Mouse (Mus musculus) limb, embryonic 11.5 days (tissue): Measurements from ENCODE around the gene Eml6. TPM values are rescaled to one million over a fixed set of nuclear protein-coding genes. Genes with fewer than 3 reads are reported as not detected.

Experiments used
- ATAC-seq: fragments of 200-750 bp; cut with Nextera tagmentation; 2 replicates; pipeline ENCODE4 v1.8.0; 2017; ENCODE audit warnings: low read depth; ENCODE audit not compliant: insufficient number of reproducible peaks, low FRiP score, low TSS enrichment
- DNase-seq: peaks from one replicate; pipeline ENCODE4 v3.0.0-alpha.2; 2015; ENCODE audit warnings: low spot score
- H3K27ac ChIP-seq: fragments of 300-500 bp; sonication (generic); replicated peaks from 2 replicates; pipeline ENCODE4 v1.5.1; 2014; ENCODE audit warnings: low read depth, mild to moderate bottlenecking, low read length
- H3K27me3 ChIP-seq: fragments of 300-500 bp; sonication (generic); 2 replicates; pipeline ENCODE4 v1.6.1; 2014; ENCODE audit warnings: mild to moderate bottlenecking, low read length, mixed read lengths; ENCODE audit not compliant: control insufficient read depth, insufficient read depth
- H3K36me3 ChIP-seq: fragments of 300-500 bp; sonication (generic); 2 replicates; pipeline ENCODE4 v1.6.1; 2014; ENCODE audit warnings: mild to moderate bottlenecking, low read length, moderate library complexity, mixed read lengths; ENCODE audit not compliant: control insufficient read depth, insufficient read depth
- H3K4me1 ChIP-seq: fragments of 300-500 bp; sonication (generic); 2 replicates; pipeline ENCODE4 v1.6.1; 2014; ENCODE audit warnings: low read length, mixed read lengths; ENCODE audit not compliant: control insufficient read depth, insufficient read depth
- H3K4me2 ChIP-seq: fragments of 300-500 bp; sonication (generic); 2 replicates; pipeline ENCODE4 v1.6.1; 2014; ENCODE audit warnings: low read depth, mild to moderate bottlenecking, moderate library complexity; ENCODE audit not compliant: severe bottlenecking
- H3K4me3 ChIP-seq: fragments of 300-500 bp; sonication (generic); 2 replicates; pipeline ENCODE4 v1.5.1; 2014; ENCODE audit warnings: low read depth, low read length
- H3K9ac ChIP-seq: fragments of 300-500 bp; sonication (generic); 2 replicates; pipeline ENCODE4 v1.6.1; 2014; ENCODE audit warnings: mild to moderate bottlenecking, low read length
- H3K9me3 ChIP-seq: fragments of 300-500 bp; sonication (generic); 2 replicates; pipeline ENCODE4 v1.6.1; 2016; ENCODE audit warnings: low read length; ENCODE audit not compliant: control insufficient read depth
- WGBS: fragments of 180-500 bp; shearing (Covaris S2); extraction: QIAGEN DNeasy Blood & Tissue Kit; methylation state at CpG from one replicate; pipeline ENCODE4 v1.1.7; 2014; 5-methylcytosine and 5-hydroxymethylcytosine counted together
- polyA plus RNA-seq: library from polyadenylated mRNA; unstranded; fragments of >200 nt; fragmentation: Nextera tagmentation; extraction: Ambion mirVana; gene quantifications from 2 replicates; pipeline ENCODE4 v1.2.1, GENCODE M21; 2014

Gene Eml6
- polyA plus RNA-seq, 1 experiment from 2014 or later: 0.64 TPM

- H3K4me3 ChIP-seq: no peak overlapping the region
- no peaks in the 10 kb centered on the region for H3K9me3 ChIP-seq
- H3K9ac ChIP-seq: no peak overlapping the region
- no peak for ATAC-seq
- H3K27ac ChIP-seq: no peak overlapping the region
- H3K4me1 ChIP-seq: no peaks in the 10 kb centered on the region
- WGBS: 90% methylated on average over 2 of the region's 2 CpGs
- H3K36me3 ChIP-seq: no peaks in the 10 kb centered on the region
- H3K27me3 ChIP-seq: no peaks in the 10 kb centered on the region
- no peak overlapping the region for H3K4me2 ChIP-seq
- no peak for DNase-seq
These were observed 301.6 kb downstream of the Eml6 start for GRCm38 (mm10) chr11:29724213-29724612.

- H3K27ac ChIP-seq: no peak overlapping the region
- no peaks in the 10 kb centered on the region for H3K9me3 ChIP-seq
- H3K9ac ChIP-seq: no peak overlapping the region
- H3K27me3 ChIP-seq: no peaks in the 10 kb centered on the region
- 82% methylated on average over 1 of the region's 1 CpGs for WGBS
- DNase-seq (no peak), ATAC-seq (no peak)
- no peaks in the 10 kb centered on the region for H3K36me3 ChIP-seq
- no peak overlapping the region for H3K4me2 ChIP-seq
- peaks cover 3% of the 10 kb centered on the region; the same call in 1 of the 2 replicates for H3K4me1 ChIP-seq
- no peak overlapping the region for H3K4me3 ChIP-seq
These were observed 306.2 kb downstream of the Eml6 start for GRCm38 (mm10) chr11:29719597-29719996.

DNA sequence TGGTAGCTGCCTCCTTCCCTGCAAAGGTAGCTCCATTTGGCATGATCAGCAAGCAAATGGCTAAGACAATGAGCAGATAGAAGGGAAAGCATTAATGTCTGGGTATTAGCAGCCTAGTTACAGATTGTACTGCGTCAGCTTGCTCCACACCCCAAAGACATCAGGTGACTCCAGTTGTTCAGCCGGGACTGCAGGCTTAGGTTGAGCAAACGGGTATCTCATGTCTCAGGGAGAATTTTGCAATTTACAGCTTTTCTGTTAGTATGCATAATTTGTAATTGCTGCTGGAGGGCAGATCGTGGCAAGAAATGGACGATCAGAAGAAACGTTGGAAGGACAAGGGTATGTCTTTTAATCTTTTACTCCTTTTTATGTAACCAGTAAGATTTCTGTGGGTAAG lies 307.3 kb downstream of the Eml6 start:
- no peak for ATAC-seq
- Histone ChIP-seq H3K4me2 (no peak overlapping the region), H3K36me3 (no peaks in the 10 kb centered on the region), H3K4me3 (no peak overlapping the region), H3K27me3 (no peaks in the 10 kb centered on the region), H3K4me1 (peaks cover 3% of the 10 kb centered on the region; the same call in 1 of the 2 replicates), H3K9me3 (no peaks in the 10 kb centered on the region), H3K9ac (no peak overlapping the region), H3K27ac (no peak overlapping the region)
- WGBS: 76% methylated on average over 6 of the region's 6 CpGs
- no peak for DNase-seq

DNA sequence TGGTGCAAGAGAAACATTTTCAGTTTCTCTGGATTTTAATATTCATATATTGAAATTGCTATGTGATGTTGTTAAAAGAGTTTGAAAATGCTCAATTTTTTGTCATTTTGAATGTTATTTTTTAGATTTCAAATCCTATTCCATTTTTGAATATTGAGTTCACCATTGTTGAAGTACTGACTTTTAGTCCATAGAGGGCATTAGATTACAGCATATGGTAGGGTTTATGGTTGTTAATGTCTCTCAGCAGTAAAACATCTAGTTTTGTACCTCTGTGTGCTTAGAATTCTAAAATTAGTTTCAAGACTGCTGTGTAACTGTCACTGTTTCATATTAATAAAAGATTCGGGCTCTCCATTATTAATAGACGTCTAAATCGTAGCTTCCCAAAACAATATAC lies 310.3 kb downstream of the Eml6 start:
- DNase-seq (no peak), ATAC-seq (no peak)
- H3K36me3 ChIP-seq: no peaks in the 10 kb centered on the region
- no peak overlapping the region for H3K4me3 ChIP-seq
- WGBS: 92% methylated on average over 3 of the region's 3 CpGs
- H3K27ac ChIP-seq: no peak overlapping the region
- peaks cover 3% of the 10 kb centered on the region; the same call in 1 of the 2 replicates for H3K4me1 ChIP-seq
- no peak overlapping the region for H3K4me2 ChIP-seq
- no peaks in the 10 kb centered on the region for H3K27me3 ChIP-seq
- H3K9me3 ChIP-seq: no peaks in the 10 kb centered on the region
- H3K9ac ChIP-seq: no peak overlapping the region

DNA sequence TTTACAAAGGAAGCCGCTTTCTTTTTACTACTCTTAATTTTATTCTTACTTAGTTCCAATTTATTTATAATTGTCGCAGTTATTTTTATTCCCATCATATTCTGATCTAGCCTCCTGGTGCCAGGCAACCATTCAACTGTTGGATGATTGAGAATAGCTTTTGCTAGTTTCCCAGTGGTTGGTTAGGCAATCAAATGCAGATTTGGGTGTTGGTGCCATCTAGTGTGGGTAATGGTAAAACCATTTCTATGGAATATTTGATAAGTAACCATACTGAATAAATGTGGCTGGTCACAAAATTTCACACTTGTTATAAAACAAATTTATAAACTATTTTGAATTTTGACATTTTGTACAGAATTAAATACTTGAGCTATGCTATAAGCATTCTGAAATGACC lies 311.0 kb downstream of the Eml6 start:
- H3K36me3 ChIP-seq: no peaks in the 10 kb centered on the region
- no peak overlapping the region for H3K4me3 ChIP-seq
- no peak for ATAC-seq
- WGBS: 98% methylated on average over 2 of the region's 2 CpGs
- no peaks in the 10 kb centered on the region for H3K27me3 ChIP-seq
- H3K4me1 ChIP-seq: peaks cover 3% of the 10 kb centered on the region; the same call in 1 of the 2 replicates
- H3K9me3 ChIP-seq: no peaks in the 10 kb centered on the region
- DNase-seq: no peak
- no peak overlapping the region for H3K9ac ChIP-seq
- no peak overlapping the region for H3K27ac ChIP-seq
- H3K4me2 ChIP-seq: no peak overlapping the region

GRCm38 (mm10) chr11:29714114-29714513 lies 311.7 kb downstream of the Eml6 start:
- Histone ChIP-seq H3K4me3 (no peak overlapping the region), H3K36me3 (no peaks in the 10 kb centered on the region), H3K9ac (no peak overlapping the region), H3K27ac (no peak overlapping the region), H3K9me3 (no peaks in the 10 kb centered on the region), H3K27me3 (no peaks in the 10 kb centered on the region), H3K4me1 (peaks cover 3% of the 10 kb centered on the region; the same call in 1 of the 2 replicates), H3K4me2 (no peak overlapping the region)
- DNase-seq: no peak
- 92% methylated on average over 7 of the region's 7 CpGs for WGBS
- ATAC-seq: no peak

GRCm38 (mm10) chr11:29709512-29709911 lies 316.3 kb downstream of the Eml6 start:
- no peak for DNase-seq
- ATAC-seq: no peak
- Histone ChIP-seq H3K4me1 (no peaks in the 10 kb centered on the region), H3K36me3 (0 out of 2 replicates have a peak, but pooled peaks cover 2% of the 10 kb centered on the region), H3K4me2 (no peak overlapping the region), H3K9me3 (no peaks in the 10 kb centered on the region), H3K27me3 (no peaks in the 10 kb centered on the region), H3K9ac (no peak overlapping the region), H3K27ac (no peak overlapping the region), H3K4me3 (no peak overlapping the region)

DNA sequence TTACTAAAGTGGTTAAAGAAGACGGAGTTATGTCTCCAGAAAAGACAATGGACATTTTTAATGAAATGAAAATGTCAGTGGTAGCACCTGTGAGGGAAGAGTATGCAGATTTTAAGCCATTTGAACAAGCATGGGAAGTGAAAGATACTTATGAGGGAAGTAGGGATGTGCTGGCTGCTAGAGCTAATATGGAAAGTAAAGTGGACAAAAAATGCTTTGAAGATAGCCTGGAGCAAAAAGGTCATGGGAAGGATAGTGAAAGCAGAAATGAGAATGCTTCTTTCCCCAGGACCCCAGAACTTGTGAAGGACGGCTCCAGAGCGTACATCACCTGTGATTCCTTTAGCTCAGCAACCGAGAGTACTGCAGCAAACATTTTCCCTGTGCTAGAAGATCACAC lies 319.0 kb downstream of the Eml6 start:
- Histone ChIP-seq H3K27ac (no peak overlapping the region), H3K27me3 (no peaks in the 10 kb centered on the region), H3K9ac (no peak overlapping the region), H3K4me2 (no peak overlapping the region), H3K4me3 (no peak overlapping the region), H3K4me1 (no peaks in the 10 kb centered on the region), H3K36me3 (0 out of 2 replicates have a peak, but pooled peaks cover 2% of the 10 kb centered on the region), H3K9me3 (no peaks in the 10 kb centered on the region)
- no peak for ATAC-seq
- no peak for DNase-seq
- WGBS: 92% methylated on average over 4 of the region's 4 CpGs

GRCm38 (mm10) chr11:29705263-29705662 lies 320.6 kb downstream of the Eml6 start:
- no peak overlapping the region for H3K9ac ChIP-seq
- H3K27ac ChIP-seq: no peak overlapping the region
- no peaks in the 10 kb centered on the region for H3K27me3 ChIP-seq
- H3K4me2 ChIP-seq: no peak overlapping the region
- H3K4me1 ChIP-seq: no peaks in the 10 kb centered on the region
- 0 out of 2 replicates have a peak, but pooled peaks cover 2% of the 10 kb centered on the region for H3K36me3 ChIP-seq
- no peaks in the 10 kb centered on the region for H3K9me3 ChIP-seq
- ATAC-seq: no peak
- DNase-seq: no peak
- no peak overlapping the region for H3K4me3 ChIP-seq
